Mouse (Mus musculus): ENCODE data around the gene Umad1. TPM values are rescaled to one million over a fixed set of nuclear protein-coding genes. Genes with fewer than 3 reads are reported as not detected.

Umad1 gene
- polyA plus RNA-seq, 1 experiment, result 8.3 TPM

- TF ChIP-seq GATA1 (IDR thresholded peaks at IDR 0.05; ENCODE audit: low read length), result no peak
Measured at GRCm38 (mm10) chr6:8489938-8490585, 231.0 kb downstream of the Umad1 start.

- TF ChIP-seq GATA1 (IDR thresholded peaks at IDR 0.05; ENCODE audit: low read length), result no peak
Measured at GRCm38 (mm10) chr6:8492248-8492647, 233.2 kb downstream of the Umad1 start.

GRCm38 (mm10) chr6:8495109-8495826 lies 236.2 kb downstream of the Umad1 start:
- no peak for TF ChIP-seq GATA1 (IDR thresholded peaks at IDR 0.05; ENCODE audit: low read length)

- no peak for TF ChIP-seq GATA1 (IDR thresholded peaks at IDR 0.05; ENCODE audit: low read length)
Measured at GRCm38 (mm10) chr6:8495827-8496222, 236.7 kb downstream of the Umad1 start.

DNA sequence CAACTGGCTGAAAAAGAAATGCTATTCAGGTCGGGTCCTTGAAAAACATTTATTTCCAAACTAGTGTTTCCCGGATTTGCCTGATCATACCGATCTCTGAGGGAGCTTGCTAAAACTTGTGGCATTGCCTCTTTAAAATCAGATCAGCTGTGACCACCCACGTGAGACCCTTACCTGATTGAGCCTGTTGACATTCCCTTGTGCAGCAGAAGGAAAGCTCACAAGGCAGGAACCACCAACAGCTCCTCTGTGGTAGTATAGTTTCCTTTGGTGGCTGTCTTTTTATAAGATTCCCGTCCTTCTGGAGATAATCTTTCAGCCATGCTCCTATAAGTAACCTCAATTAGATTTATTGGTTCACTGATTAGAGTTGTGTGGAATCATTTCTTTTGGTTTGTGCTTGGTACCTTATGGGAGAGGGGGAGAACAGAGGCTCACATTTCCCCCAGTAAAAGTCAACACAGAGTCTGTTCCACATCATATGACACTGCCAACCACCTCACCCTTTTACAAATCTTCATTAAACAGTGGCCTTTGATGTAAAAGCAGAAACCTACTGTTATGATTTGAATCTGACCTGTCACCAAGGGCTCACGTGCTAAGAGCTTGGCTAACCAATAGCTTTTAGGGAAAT lies 238.3 kb downstream of the Umad1 start:
- no peak for TF ChIP-seq GATA1 (IDR thresholded peaks at IDR 0.05; ENCODE audit: low read length)

DNA sequence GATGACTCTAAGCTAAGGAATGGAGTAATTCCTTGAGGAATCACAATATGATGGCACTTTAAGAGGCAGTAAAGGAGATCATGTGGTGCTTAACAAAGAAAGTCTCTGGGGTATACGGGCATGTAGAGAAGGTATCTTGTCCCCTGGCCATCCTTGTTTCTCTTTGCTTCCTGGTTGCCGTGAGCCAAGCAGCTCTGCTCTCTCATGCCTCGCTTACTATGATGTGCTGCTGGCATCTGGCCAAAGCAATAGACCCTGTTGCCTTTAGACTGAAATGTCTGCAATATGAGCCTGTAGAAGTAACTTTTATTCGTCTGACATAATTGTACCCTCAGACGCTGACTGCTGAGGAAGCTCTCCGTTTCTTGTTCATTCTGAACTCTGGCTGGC lies 238.8 kb downstream of the Umad1 start:
- TF ChIP-seq GATA1 (IDR thresholded peaks at IDR 0.05; ENCODE audit: low read length), result no peak

DNA sequence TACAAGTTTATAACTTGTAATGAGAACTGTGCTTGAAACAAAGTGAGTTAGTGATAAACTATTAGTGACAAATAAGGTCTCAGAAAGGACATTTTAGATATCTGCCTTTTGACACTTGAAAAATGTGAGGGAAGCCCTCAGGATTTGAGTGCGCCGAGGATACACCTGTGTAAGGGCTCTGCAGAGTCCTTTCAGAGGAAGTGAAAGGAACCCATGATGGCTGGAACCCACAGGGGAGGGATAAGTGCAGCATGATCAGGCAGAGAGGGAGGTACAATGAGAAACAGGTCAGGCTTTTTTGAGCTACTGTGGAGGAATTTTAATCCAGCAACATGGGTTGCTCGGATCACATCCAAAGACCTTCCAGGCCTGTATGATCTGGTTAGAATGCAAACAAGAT lies 239.9 kb downstream of the Umad1 start:
- TF ChIP-seq GATA1 (IDR thresholded peaks at IDR 0.05; ENCODE audit: low read length), result no peak

DNA sequence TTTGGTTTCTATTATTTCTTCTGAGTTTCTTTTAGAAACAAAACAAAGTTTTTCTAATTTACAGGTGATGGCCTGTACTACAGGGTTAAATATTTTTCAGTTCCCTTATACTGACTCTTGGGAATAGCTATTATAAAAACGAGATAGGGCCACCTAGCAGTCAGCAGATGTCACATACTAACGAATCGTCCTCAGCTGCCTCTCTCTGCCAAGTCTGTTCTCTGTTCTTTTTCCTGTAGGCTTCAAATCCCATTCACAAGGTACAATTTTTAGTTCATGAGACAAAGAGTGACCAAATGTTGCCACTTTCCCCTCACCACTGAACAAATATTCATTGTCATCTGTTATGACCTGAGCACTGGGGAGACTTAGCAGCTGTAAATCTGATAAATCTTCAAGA lies 244.9 kb downstream of the Umad1 start:
- TF ChIP-seq GATA1 (IDR thresholded peaks at IDR 0.05; ENCODE audit: low read length), result no peak

GRCm38 (mm10) chr6:8504521-8505228 lies 245.6 kb downstream of the Umad1 start:
- TF ChIP-seq GATA1 (IDR thresholded peaks at IDR 0.05; ENCODE audit: low read length), result no peak

GRCm38 (mm10) chr6:8506631-8507030 lies 247.5 kb downstream of the Umad1 start:
- TF ChIP-seq GATA1 (IDR thresholded peaks at IDR 0.05; ENCODE audit: low read length), result no peak

Other genes starting within 250 kb of the Umad1 start
- not detected in 2 replicates for gene Col28a1, start 66.7 kb upstream of the Umad1 start, polyA plus RNA-seq (2012)
- gene Mios, start 50.1 kb upstream of the Umad1 start, polyA plus RNA-seq (2012), result 4.1 and 9.4 TPM in 2 replicates
- 1.5 and 2.9 TPM in 2 replicates for gene Rpa3, start 115 bp upstream of the Umad1 start, polyA plus RNA-seq (2012)
- 0.02 TPM in 1 of 2 replicates, not detected in the other for gene Gm45062, start 162 bp downstream of the Umad1 start, polyA plus RNA-seq (2012)

All from G1E-ER4 (cell line).